Mouse (Mus musculus): ENCODE results near the gene Ltbp1.
A peak's percentile ranks its signal among the peaks of the same experiment; 100 is the strongest.

Gene Ltbp1

GRCm38 (mm10) chr17:75004820-75005219, 548 bp upstream of the Ltbp1 start:
- peak; percentile 32 for DNase-seq (ENCODE audit: low read depth, low spot score)

DNA sequence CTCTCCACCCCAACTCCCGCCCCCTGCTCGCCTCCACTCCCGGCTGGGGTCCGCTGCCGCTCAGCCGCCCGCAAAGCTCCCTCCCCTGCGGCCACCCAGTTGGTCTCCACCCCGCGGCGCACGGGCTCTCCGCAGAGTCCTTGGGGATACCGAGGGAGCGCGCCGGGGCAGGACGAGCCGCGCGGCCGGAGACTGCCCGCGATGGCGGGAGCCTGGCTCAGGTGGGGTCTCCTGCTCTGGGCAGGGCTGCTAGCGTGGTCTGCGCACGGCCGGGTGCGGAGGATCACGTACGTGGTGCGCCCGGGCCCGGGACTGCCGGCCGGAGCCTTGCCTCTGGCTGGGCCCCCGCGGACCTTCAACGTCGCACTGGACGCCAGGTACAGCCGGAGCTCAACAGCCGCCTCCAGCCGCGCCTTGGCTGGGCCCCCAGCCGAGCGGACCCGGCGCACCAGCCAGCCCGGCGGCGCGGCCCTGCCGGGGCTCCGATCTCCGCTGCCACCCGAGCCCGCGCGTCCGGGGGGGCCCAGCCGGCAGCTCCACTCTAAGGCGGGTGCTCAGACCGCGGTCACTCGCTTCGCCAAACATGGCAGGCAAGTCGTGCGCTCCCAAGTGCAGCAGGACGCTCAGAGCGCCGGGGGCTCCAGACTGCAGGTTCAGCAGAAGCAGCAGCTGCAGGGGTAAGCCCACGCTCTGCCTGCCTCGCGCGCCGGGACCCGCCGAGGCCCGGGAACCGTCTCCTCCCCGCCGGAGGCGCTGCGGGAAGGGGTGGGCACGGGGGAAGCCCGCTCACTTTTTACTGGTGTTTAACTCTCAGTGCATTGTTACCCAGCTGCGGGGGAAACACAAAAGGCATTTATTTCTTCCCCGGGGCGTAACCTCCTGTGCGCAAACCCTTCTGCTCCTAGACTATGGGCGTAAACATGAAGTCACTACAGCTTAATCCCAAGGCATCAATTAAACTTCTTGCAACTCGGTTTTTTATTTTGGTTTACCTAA, 615 bp downstream of the Ltbp1 start:
- DNase-seq (ENCODE audit: low read depth, low spot score), result peak; percentile 24

DNA sequence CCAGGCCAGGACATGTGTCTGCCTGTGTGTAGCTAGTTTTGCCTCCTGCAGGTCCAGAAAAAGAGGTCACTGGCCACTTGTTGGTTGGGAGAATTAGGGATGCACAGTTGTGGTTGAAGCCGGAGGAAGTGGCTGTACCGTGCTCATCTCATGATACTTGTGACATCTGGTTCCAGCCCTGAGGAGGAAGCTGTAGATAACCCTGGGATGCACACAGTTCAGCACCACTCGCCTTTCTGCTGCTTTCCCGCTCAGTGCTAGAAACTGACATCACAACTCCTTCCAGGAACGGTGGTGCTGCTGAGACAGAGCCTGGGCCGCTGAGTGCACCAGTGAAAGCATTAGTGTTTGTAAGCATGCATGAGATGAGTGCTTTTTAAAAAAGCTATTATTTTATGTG, 5.6 kb downstream of the Ltbp1 start:
- DNase-seq (ENCODE audit: low read depth, low spot score), result no peak

GRCm38 (mm10) chr17:75013211-75013610, 7.8 kb downstream of the Ltbp1 start:
- DNase-seq (ENCODE audit: low read depth, low spot score), result no peak

DNA sequence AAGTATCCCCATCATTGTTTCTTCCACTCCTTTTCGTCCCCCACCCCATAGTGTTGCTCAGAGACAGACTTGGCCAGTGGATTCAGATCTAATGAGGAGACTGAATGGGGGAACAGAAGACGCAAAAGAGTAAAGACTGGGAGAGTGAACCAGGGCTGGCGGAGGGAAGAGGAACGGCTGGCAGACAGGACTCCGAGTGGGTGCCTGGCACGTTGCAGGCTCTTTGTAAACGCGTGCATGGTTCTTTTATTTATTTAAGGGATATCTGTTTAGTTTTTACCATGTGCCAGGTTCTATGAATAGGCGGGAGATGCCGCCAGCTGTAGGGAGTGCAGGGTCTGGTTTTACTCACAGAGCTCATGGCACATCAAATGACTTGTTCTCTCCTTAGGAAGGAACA, 8.5 kb downstream of the Ltbp1 start:
- no peak for DNase-seq (ENCODE audit: low read depth, low spot score)

- DNase-seq (ENCODE audit: low read depth, low spot score), result no peak
Measured at GRCm38 (mm10) chr17:75014601-75015356, 9.4 kb downstream of the Ltbp1 start.

DNA sequence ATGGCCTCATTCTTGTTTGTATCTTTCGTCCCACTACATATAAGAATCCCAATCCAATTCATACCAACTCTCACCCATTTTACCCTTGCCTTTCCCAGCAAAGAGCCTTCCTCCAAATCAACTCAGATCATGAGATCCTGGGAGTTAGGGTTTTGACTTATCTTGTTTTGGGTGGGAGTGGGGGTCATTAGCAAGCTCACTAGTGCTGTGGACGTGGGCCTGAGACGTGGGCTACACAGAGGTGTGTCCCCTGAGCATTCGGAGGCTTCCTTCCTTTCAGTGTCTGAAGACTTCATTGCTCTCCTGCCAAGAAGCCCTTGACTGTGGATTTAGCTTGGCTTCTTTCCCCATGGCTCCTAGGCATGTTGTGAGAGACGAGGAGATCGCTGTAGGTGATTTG, 10.2 kb downstream of the Ltbp1 start:
- no peak for DNase-seq (ENCODE audit: low read depth, low spot score)

DNA sequence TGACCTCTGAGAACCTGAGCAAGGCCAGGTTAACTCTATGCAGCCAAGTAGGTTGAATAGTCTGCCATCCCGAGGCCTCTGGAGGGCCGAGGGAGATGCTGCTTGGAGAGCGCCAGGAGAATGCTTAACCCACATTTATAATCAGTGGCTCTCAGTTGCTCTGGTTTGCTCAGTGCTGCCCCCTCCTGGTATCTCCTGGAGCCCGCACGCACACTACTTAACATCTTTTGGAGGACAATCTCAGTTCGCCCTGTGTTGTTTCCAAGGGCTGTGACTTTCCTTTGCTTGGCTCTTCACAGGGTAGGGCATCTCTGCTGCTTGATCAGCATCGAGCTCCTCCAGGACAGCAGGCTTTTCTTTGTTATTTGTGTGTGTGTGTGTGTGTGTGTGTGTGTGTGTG, 12.1 kb downstream of the Ltbp1 start:
- no peak for DNase-seq (ENCODE audit: low read depth, low spot score)

DNA sequence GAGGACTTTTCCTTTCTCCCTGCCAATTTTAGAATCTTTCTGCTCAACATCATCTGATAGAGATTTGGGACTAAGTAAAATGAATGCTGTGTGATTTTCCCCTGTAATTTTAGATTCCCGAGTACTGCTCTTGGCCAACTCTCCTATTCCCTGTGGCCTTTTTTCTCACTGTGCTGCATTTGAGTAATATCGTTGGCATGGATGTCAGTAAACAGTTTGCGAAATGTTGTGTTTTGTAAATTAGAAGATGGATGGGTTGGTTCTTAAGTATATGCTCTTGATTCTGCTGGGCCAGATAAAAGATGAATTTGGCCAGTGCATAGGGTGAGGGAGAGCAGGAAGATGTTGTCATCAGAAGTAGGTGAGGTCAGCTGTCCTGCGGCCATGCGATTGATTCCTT, 12.8 kb downstream of the Ltbp1 start:
- DNase-seq (ENCODE audit: low read depth, low spot score), result peak; percentile 62

- DNase-seq (ENCODE audit: low read depth, low spot score), result no peak
Measured at GRCm38 (mm10) chr17:75020026-75020425, 14.7 kb downstream of the Ltbp1 start.

GRCm38 (mm10) chr17:75020619-75021018, 15.3 kb downstream of the Ltbp1 start:
- DNase-seq (ENCODE audit: low read depth, low spot score), result no peak

DNA sequence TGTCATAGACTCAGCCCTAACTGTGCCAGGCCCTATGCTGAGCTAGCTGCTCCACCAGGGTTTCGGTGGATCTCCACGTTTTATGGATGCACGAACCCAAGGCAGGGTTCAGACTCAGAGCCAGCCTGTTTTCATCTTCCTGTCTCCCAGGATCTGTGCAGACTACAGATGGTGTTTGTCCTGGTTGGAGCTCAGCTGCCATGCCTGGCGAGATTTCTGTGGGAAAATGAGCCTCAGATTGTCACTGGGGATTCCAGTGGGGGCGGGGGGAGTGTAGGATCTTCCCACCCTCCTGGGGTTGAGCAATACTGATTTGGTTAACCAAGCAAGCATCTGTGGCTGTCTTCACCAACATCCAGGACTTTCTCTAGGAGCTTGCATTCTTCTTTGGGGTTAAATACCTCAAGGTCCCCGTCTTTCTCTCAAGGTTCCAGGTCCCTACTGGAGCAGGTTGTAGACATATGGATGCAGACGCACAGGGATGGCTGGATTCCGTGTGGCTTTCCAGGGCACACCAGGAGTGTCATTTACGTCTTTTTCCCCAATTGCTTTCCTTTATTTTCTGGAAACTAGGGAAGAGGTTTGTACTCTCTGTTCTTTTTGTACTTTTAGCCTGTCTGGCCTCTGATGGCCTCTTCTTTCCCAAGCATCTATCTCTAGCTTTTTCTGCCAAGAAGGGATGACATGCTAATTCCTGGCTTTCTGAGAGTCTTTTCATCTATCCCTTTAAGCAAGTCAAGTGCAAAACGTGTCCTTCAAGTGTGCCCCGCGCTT, 22.2 kb downstream of the Ltbp1 start:
- peak; percentile 73 for DNase-seq (ENCODE audit: low read depth, low spot score)

GRCm38 (mm10) chr17:75033356-75033755, 28.0 kb downstream of the Ltbp1 start:
- no peak for DNase-seq (ENCODE audit: low read depth, low spot score)

- DNase-seq (ENCODE audit: low read depth, low spot score), result no peak
Measured at GRCm38 (mm10) chr17:75033872-75034615, 28.7 kb downstream of the Ltbp1 start.

DNA sequence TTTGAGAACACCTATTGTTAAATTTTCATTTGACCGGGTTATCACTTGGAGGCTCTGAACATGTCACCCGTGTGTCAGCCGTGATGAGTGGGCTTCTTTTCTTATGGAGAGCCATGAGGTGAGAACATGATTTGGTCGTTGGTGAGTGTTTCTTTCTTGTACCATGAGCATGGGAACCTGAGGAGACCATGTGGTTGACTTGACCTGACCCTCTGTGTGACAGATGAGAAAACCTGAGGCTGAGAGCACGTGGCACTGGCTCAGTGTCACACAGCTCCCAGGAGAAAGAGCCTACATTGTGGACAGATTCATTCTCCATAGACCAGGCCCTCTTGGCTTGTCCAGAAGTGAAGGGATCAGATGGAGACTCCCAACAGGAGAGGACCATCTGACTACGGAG, 31.5 kb downstream of the Ltbp1 start:
- DNase-seq (ENCODE audit: low read depth, low spot score), result no peak

DNA sequence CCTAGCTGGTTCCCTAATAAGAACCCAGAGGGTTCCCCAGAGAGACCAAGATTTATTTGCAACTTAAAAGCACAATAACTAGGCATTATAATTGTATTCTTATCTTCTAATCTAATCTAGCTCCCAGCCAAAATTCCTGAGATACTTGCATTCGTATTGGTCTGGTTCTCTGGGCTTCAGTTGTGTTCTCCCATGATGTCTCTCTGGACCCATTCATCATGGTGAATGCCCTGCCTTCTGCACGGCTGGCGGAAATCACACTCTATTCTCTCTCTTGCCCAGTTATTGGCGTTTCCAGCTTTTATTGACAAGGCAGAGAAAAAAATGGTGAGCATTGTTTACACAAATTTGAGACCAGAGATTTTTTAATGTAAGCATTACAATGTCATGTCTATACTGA, 33.6 kb downstream of the Ltbp1 start:
- no peak for DNase-seq (ENCODE audit: low read depth, low spot score)

- peak; percentile 54 for DNase-seq (ENCODE audit: low read depth, low spot score)
Measured at GRCm38 (mm10) chr17:75049366-75049969, 44.1 kb downstream of the Ltbp1 start.

GRCm38 (mm10) chr17:75051440-75051925, 46.1 kb downstream of the Ltbp1 start:
- DNase-seq (ENCODE audit: low read depth, low spot score), result no peak

DNA sequence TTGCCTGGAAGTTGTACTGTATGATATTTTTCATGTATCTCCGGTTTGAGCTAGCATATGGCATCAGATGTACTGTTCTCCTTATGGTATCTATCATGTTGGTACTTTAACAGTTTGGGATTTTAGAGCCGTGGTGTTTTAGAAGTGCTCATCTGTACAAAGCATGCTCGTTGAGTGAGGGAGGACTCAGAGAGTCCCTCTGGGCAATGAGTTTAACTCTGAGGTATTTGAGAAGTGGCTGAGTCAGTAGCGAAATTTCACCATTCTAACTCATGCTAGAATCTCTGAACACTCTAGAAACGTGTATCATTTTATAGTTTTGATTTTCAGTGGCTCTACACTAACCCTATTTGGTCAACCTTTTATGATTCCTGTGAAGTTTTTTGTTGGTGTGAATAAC, 49.9 kb downstream of the Ltbp1 start:
- peak; percentile 46 for DNase-seq (ENCODE audit: low read depth, low spot score)

- no peak for DNase-seq (ENCODE audit: low read depth, low spot score)
Measured at GRCm38 (mm10) chr17:75055961-75056360, 50.6 kb downstream of the Ltbp1 start.

GRCm38 (mm10) chr17:75056631-75057030, 51.3 kb downstream of the Ltbp1 start:
- no peak for DNase-seq (ENCODE audit: low read depth, low spot score)
